Mouse (Mus musculus): Measurements from ENCODE around the gene Cd59b. TPM values are rescaled to one million over a fixed set of nuclear protein-coding genes. Genes with fewer than 3 reads are reported as not detected.
"Not testable (repeated sequence)": the region's sequence is repeated elsewhere in the genome, so short reads cannot be mapped to it uniquely, and the experiment has no call there.

Cd59b gene
- total and polyA plus RNA-seq, 2 experiments = 17.7 to 20.7 TPM

- Histone ChIP-seq H3K36me3 (ENCODE audit: control insufficient read depth, insufficient read depth, low read length) (peaks cover 5% of the 10 kb centered on the region; the same call in 1 of the 2 replicates), H3K27me3 (ENCODE audit: control insufficient read depth, insufficient read depth, low read length) (no peaks in the 10 kb centered on the region), H3K4me1 (ENCODE audit: control insufficient read depth, insufficient read depth, low read length) (peaks cover 13% of the 10 kb centered on the region), H3K9ac (ENCODE audit: low read depth, low read length) (no peak overlapping the region), H3K4me3 (ENCODE audit: insufficient read depth, low read depth, low read length) (no peak overlapping the region), H3K79me2 (ENCODE audit: control insufficient read depth, insufficient read depth, low read length) (peaks cover 17% of the 10 kb centered on the region; the same call in 1 of the 2 replicates), H3K27ac (replicated peaks; ENCODE audit: insufficient read depth, low read depth, low read length) (no peak overlapping the region)
- WGBS = 87% methylated on average over 6 of the region's 6 CpGs
- DNase-seq (ENCODE audit: extremely low read depth, low read depth, low spot score) = no peak
- TF ChIP-seq CTCF (IDR thresholded peaks at IDR 0.05; ENCODE audit: low read depth, low read length) = no peak
- no peak for TF ChIP-seq POLR2A (IDR thresholded peaks at IDR 0.05; ENCODE audit: extremely low read depth, insufficient read depth, low read length)
Measured at GRCm38 (mm10) chr2:104104800-104105199, 35.2 kb downstream of the Cd59b start.

DNA sequence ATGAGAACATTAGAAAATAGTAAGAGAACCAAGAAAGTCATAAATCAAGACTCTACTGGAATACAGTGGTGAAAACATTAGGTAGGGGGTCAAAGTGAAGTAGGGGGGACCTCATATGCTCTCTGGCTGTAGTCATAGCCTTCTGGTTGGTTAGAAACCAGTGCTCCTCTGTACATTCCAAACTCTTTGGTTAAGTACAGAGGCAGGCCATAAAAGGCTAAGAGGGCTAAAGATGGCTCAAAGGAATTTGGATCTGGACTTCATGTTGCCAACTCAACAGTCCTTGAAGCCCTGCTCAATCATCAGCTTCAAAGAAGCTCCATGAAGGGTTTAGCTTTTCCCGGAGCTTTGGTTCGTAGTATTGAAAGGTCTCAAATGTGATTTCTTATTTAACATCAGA is 39.4 kb downstream of the Cd59b start:
- DNase-seq (ENCODE audit: extremely low read depth, low read depth, low spot score); H3K79me2 ChIP-seq (ENCODE audit: control insufficient read depth, insufficient read depth, low read length); H3K27ac ChIP-seq (replicated peaks; ENCODE audit: insufficient read depth, low read depth, low read length); H3K9ac ChIP-seq (ENCODE audit: low read depth, low read length); H3K4me3 ChIP-seq (ENCODE audit: insufficient read depth, low read depth, low read length); H3K27me3 ChIP-seq (ENCODE audit: control insufficient read depth, insufficient read depth, low read length); H3K36me3 ChIP-seq (ENCODE audit: control insufficient read depth, insufficient read depth, low read length): not testable (repeated sequence)
- WGBS = 91% methylated on average over 2 of the region's 2 CpGs
- H3K4me1 ChIP-seq (ENCODE audit: control insufficient read depth, insufficient read depth, low read length) = peaks cover 18% of the 10 kb centered on the region

DNA sequence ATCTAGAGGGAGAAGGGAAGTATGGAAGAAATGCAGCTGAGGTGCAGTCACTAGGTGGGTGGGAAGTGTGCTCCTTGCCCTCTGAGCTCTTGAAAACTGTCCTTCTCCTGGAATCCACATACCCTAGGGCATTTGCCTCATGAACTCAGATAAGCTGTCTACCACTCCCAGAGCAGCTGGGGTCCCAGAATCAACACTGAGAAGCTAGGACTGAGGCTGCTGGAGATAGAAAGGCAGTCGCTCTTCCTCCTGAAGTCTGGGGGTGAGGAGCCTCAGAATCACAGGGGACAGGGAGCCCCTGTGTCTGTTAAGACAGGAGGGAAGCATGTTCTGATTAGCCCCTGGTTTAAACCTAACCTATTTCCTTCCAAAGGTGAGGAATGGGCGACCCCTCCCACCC is 39.9 kb downstream of the Cd59b start:
- Histone ChIP-seq H3K4me1 (ENCODE audit: control insufficient read depth, insufficient read depth, low read length) (peaks cover 18% of the 10 kb centered on the region), H3K79me2 (ENCODE audit: control insufficient read depth, insufficient read depth, low read length) (peaks cover 3% of the 10 kb centered on the region; the same call in 1 of the 2 replicates), H3K27me3 (ENCODE audit: control insufficient read depth, insufficient read depth, low read length) (no peaks in the 10 kb centered on the region), H3K36me3 (ENCODE audit: control insufficient read depth, insufficient read depth, low read length) (0 out of 2 replicates have a peak, but pooled peaks cover under 1% of the 10 kb centered on the region), H3K4me3 (ENCODE audit: insufficient read depth, low read depth, low read length) (no peak overlapping the region), H3K9ac (ENCODE audit: low read depth, low read length) (no peak overlapping the region), H3K27ac (replicated peaks; ENCODE audit: insufficient read depth, low read depth, low read length) (peak overlapping the region; percentile 10; the same call in 1 of the 2 replicates)
- WGBS = 78% methylated on average over 2 of the region's 2 CpGs
- TF ChIP-seq CTCF (IDR thresholded peaks at IDR 0.05; ENCODE audit: low read depth, low read length) (no peak), POLR2A (IDR thresholded peaks at IDR 0.05; ENCODE audit: extremely low read depth, insufficient read depth, low read length) (no peak)
- DNase-seq (ENCODE audit: extremely low read depth, low read depth, low spot score) = no peak

- no peaks in the 10 kb centered on the region for H3K27me3 ChIP-seq (ENCODE audit: control insufficient read depth, insufficient read depth, low read length)
- no peaks in the 10 kb centered on the region for H3K36me3 ChIP-seq (ENCODE audit: control insufficient read depth, insufficient read depth, low read length)
- DNase-seq (ENCODE audit: extremely low read depth, low read depth, low spot score) = no peak
- no peak overlapping the region for H3K4me3 ChIP-seq (ENCODE audit: insufficient read depth, low read depth, low read length)
- H3K9ac ChIP-seq (ENCODE audit: low read depth, low read length) = no peak overlapping the region
- H3K4me1 ChIP-seq (ENCODE audit: control insufficient read depth, insufficient read depth, low read length) = peaks cover 18% of the 10 kb centered on the region
- H3K79me2 ChIP-seq (ENCODE audit: control insufficient read depth, insufficient read depth, low read length) = no peaks in the 10 kb centered on the region
- peak overlapping the region; percentile 16; the same call in 1 of the 2 replicates for H3K27ac ChIP-seq (replicated peaks; ENCODE audit: insufficient read depth, low read depth, low read length)
- WGBS = 79% methylated on average over 4 of the region's 4 CpGs
- TF ChIP-seq CTCF (IDR thresholded peaks at IDR 0.05; ENCODE audit: low read depth, low read length) (no peak), POLR2A (IDR thresholded peaks at IDR 0.05; ENCODE audit: extremely low read depth, insufficient read depth, low read length) (no peak)
Measured at GRCm38 (mm10) chr2:104110031-104110430, 40.4 kb downstream of the Cd59b start.

GRCm38 (mm10) chr2:104111170-104111797 is 41.6 kb downstream of the Cd59b start:
- peaks cover 15% of the 10 kb centered on the region for H3K4me1 ChIP-seq (ENCODE audit: control insufficient read depth, insufficient read depth, low read length)
- DNase-seq (ENCODE audit: extremely low read depth, low read depth, low spot score); H3K4me3 ChIP-seq (ENCODE audit: insufficient read depth, low read depth, low read length); H3K79me2 ChIP-seq (ENCODE audit: control insufficient read depth, insufficient read depth, low read length); H3K9ac ChIP-seq (ENCODE audit: low read depth, low read length); H3K36me3 ChIP-seq (ENCODE audit: control insufficient read depth, insufficient read depth, low read length); H3K27ac ChIP-seq (replicated peaks; ENCODE audit: insufficient read depth, low read depth, low read length); H3K27me3 ChIP-seq (ENCODE audit: control insufficient read depth, insufficient read depth, low read length): not testable (repeated sequence)
- WGBS = no CpG with 5 or more reads among the region's 1 CpGs

DNA sequence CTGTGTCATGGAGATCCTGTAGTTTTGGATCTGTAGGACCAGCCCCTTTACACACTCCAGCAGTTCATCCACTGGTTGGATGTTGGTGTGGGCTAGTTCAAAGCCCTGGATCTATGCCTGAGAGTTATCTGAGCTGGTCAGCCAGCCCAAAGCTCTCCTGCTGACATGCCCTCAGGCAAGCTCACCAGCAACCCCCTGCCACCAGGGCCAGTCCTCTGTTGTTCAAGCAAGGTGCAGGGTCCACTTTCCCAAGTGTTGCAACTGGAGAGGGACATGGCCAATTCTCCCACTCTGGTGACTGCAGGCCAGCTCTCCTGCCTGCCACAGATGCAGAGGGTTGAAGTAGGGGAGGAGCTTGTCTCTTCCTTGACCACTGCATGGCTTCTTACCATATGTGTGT is 43.9 kb downstream of the Cd59b start:
- H3K9ac ChIP-seq (ENCODE audit: low read depth, low read length); H3K4me3 ChIP-seq (ENCODE audit: insufficient read depth, low read depth, low read length); H3K36me3 ChIP-seq (ENCODE audit: control insufficient read depth, insufficient read depth, low read length); H3K79me2 ChIP-seq (ENCODE audit: control insufficient read depth, insufficient read depth, low read length); H3K27me3 ChIP-seq (ENCODE audit: control insufficient read depth, insufficient read depth, low read length): not testable (repeated sequence)
- TF ChIP-seq CTCF (IDR thresholded peaks at IDR 0.05; ENCODE audit: low read depth, low read length) = peak; percentile 27; the same call in 1 of the 2 replicates
- peak; percentile 95 for DNase-seq (ENCODE audit: extremely low read depth, low read depth, low spot score)
- Histone ChIP-seq H3K27ac (replicated peaks; ENCODE audit: insufficient read depth, low read depth, low read length) (peak overlapping the region; percentile 60), H3K4me1 (ENCODE audit: control insufficient read depth, insufficient read depth, low read length) (peaks cover 12% of the 10 kb centered on the region)
